Mouse (Mus musculus): Measurements from ENCODE around the gene Rora.

Rora gene

DNA sequence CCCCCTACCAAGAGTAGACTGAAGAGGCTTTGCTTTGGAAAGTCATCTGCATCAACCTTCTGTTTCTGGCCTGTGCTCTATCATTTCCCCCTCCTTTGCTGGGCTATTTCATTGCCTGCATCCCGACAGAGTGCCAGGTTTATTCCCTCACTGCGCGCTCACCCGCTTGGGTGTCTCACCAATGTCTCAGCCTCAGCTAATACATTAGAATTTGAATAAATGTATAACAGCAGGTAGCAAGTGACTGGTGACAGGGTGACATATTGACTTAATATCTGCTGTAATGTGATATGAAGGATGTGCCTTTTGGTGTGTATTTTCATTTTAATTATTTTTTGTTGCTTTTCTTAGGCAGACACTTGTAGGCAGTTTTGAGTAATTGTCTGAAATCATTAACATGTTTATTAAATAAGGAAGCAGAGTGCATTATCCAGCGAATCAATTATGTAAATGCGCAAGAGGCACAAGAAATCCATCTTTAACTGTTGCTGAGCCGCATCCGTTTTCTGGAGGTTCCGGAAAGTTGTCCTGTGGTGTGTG is 83.7 kb downstream of the Rora start:
- in situ Hi-C loops (cut with MboI; ENCODE audit: unreplicated experiment in 2 of 2) = no loop called here

- in situ Hi-C loops (cut with MboI; ENCODE audit: unreplicated experiment in 2 of 2) = no loop called here
These were observed 92.5 kb downstream of the Rora start for GRCm38 (mm10) chr9:68745931-68746646.

DNA sequence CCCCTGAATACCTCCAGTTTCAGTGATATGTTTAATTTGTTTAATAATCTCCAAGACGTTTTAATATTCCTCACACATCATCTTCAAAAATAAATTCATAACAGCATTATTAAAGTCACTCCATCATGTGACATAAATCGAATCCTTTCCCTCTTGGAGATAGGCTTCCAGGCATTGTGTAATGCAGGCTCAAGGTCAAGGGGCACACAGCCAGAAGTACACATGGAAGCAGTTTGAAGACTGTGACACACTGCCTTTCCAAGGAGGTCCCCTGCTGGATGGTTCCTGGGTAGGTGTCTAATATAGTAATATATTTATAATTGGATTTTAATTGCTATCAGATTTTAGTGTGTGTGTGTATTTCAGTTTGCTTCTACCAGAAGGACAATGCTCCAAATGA is 103.4 kb downstream of the Rora start:
- in situ Hi-C loops (cut with MboI; ENCODE audit: unreplicated experiment in 2 of 2) = no loop called here

- in situ Hi-C loops (cut with MboI; ENCODE audit: unreplicated experiment in 2 of 2) = no loop called here
These were observed 105.7 kb downstream of the Rora start for GRCm38 (mm10) chr9:68759324-68759723.

DNA sequence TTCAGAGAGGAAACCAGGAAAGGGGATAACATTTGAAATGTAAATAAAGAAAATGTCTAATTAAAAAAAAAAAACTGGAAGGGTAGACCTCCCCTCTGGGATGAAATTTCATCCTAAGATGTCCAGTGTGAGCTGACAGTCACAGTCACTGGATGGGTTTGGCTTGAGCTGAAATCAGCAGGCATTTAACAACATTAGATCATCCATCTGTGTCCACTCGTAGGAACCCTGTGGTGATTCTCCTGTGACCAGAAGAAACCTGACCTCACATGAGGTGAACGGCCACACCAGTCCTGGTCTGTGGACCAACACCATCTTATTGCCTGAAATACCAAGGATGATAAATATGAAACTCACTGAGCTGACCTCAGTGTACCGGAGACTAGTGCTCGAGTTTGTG is 106.7 kb downstream of the Rora start:
- in situ Hi-C loops (cut with MboI; ENCODE audit: unreplicated experiment in 2 of 2) = no loop called here

DNA sequence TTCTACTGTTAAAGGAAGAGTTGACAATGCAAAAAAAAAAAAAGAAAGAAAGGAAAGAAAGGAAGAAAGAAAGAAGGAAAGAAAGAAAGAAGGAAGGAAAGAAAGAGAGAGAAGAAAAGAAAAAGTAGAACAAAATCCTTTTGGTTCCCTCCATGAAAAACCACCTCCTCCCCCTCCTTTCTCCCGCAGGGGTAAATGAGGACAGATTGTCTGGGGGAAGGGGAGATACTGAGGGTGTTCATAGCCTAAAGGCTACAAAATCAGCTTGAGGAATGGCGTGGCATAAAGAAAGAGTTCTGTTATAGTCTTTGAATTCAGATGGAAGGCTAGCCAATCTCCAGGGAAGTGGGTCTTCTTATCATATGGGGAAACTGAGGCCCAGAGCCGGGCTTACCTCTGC is 107.3 kb downstream of the Rora start:
- in situ Hi-C loops (cut with MboI; ENCODE audit: unreplicated experiment in 2 of 2) = no loop called here

- in situ Hi-C loops (cut with MboI; ENCODE audit: unreplicated experiment in 2 of 2) = no loop called here
These were observed 108.1 kb downstream of the Rora start for GRCm38 (mm10) chr9:68761672-68762071.

- in situ Hi-C loops (cut with MboI; ENCODE audit: unreplicated experiment in 2 of 2) = no loop called here
These were observed 112.0 kb downstream of the Rora start for GRCm38 (mm10) chr9:68765595-68765994.

GRCm38 (mm10) chr9:68769638-68770037 is 116.1 kb downstream of the Rora start:
- in situ Hi-C loops (cut with MboI; ENCODE audit: unreplicated experiment in 2 of 2) = no loop called here

- in situ Hi-C loops (cut with MboI; ENCODE audit: unreplicated experiment in 2 of 2) = no loop called here
These were observed 117.8 kb downstream of the Rora start for GRCm38 (mm10) chr9:68771383-68771782.

DNA sequence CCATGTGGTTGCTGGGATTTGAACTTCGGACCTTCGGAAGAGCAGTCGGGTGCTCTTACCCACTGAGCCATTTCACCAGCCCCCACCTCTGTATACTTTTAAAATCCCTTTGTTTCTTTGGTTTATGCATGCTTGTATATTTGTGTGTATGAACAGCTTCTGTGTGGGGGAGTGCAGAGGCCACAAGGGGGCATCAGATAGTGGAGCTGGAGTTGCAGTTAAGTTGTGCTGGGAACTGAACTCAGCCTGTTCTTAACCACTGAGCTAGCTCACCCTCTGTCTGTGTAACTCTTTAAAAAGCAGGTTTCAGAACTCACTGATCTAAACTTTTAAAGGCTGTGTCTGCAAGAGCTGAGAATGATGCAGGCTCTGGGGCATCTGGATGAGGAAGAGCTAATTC is 120.2 kb downstream of the Rora start:
- in situ Hi-C loops (cut with MboI; ENCODE audit: unreplicated experiment in 2 of 2) = no loop called here

DNA sequence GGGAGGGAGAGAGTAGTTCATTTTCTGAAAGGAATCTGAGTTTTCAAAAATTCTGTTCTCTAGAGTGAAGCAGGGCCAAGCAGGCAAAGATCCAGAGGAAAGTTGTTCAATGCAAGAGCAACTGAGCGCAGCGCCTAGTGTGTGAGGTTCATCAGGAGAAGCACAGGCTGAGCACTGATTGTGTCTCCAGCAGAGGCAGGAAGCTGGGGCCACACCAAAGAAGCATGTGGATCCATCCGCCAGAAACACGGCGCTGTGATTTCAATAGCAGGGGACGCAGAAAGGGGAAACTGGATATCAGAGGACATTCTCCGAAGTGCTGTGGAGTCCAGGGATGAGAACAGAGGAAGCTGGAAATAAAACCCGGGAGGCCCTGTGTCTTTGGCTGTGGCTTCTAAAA is 128.4 kb downstream of the Rora start:
- in situ Hi-C loops (cut with MboI; ENCODE audit: unreplicated experiment in 2 of 2) = no loop called here

DNA sequence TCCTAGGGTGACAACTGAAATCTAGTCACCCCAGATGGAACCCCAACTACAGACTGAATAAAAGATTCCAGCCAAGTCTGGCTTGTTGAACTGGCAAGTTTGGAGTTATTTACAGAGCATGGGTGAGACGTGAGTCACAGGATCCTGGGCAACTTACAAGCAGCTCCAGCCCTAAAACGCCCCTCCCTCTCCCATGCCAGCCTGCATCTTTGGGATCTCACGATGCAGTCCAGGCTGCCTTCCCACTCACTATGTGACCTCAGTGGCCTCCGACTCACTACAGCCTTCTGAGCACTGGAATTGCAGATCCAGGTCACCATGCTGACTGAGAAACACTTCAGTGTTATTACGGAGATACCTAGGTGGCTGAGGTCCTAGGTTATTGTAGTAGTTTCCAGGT is 129.0 kb downstream of the Rora start:
- in situ Hi-C loops (cut with MboI; ENCODE audit: unreplicated experiment in 2 of 2) = no loop called here

GRCm38 (mm10) chr9:68783246-68783645 is 129.7 kb downstream of the Rora start:
- in situ Hi-C loops (cut with MboI; ENCODE audit: unreplicated experiment in 2 of 2) = no loop called here

GRCm38 (mm10) chr9:68786614-68787293 is 133.2 kb downstream of the Rora start:
- in situ Hi-C loops (cut with MboI; ENCODE audit: unreplicated experiment in 2 of 2) = no loop called here

GRCm38 (mm10) chr9:68787665-68788064 is 134.1 kb downstream of the Rora start:
- in situ Hi-C loops (cut with MboI; ENCODE audit: unreplicated experiment in 2 of 2) = no loop called here

- in situ Hi-C loops (cut with MboI; ENCODE audit: unreplicated experiment in 2 of 2) = no loop called here
These were observed 137.3 kb downstream of the Rora start for GRCm38 (mm10) chr9:68790922-68791321.

DNA sequence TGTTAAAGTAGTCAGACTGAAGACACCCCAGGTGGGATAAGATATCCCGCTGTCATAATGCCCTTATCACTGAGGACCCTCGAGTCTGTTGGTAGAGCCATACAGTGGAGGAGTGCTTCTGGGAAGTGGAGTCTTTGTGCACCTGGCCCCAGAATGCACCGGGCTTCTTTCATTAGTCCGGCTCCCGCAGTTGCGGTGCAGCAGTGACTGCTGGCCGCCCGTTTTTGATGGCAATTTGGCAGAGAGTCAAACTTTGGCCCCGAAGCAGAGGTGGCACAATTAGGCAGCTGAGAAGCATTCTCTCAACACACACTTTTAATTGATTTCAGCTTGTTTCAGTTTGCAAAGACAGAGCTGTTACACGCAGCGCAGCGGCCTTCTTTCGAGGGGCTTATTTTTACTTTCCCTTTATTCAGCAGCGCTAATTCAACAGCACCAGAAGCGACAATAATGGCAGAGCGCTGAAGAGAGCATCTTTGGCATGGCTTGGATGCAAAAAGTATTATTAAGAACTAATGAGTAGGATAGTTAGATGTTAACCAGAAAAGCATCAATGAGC is 138.5 kb downstream of the Rora start:
- in situ Hi-C loops (cut with MboI; ENCODE audit: unreplicated experiment in 2 of 2) = no loop called here

- in situ Hi-C loops (cut with MboI; ENCODE audit: unreplicated experiment in 2 of 2) = no loop called here
These were observed 141.7 kb downstream of the Rora start for GRCm38 (mm10) chr9:68795314-68795713.

DNA sequence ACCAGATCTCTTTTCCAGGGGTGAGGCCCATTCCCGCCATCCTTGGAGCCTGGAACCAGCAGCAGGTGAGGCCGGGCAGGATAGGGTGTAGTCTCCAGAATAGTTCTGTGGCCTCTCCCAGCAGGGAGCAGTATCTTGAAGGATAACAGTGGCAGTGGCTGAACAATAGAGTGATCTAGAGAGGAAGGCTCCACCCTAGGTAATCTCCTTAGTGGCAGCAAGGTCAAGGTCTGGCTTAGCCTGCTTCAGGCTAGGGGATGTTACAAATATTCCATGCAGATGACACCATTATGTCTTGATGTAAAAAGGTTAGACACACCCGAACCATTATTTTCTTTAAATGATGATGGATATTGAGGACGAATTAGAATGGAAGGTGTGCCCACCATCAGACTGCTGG is 144.6 kb downstream of the Rora start:
- in situ Hi-C loops (cut with MboI; ENCODE audit: unreplicated experiment in 2 of 2) = no loop called here

DNA sequence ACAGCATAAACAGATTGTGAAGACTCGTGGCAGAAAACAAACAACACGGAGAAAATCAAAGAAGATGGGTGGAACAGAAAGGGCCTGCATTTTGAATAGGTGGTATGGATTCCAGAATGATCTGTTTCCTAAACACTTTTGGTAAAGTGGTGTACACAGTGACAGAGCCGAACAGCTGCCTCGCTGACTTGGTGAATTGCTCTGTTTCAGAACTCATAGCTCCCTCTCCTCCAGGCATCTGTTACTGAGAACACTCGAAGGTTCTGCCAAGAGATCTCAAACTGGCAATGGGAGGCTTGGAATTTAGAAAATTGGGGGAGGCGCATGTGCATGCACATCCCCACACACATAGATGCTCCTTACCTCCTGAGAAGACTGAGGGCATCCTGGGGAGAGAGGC is 145.5 kb downstream of the Rora start:
- in situ Hi-C loops (cut with MboI; ENCODE audit: unreplicated experiment in 2 of 2) = no loop called here

DNA sequence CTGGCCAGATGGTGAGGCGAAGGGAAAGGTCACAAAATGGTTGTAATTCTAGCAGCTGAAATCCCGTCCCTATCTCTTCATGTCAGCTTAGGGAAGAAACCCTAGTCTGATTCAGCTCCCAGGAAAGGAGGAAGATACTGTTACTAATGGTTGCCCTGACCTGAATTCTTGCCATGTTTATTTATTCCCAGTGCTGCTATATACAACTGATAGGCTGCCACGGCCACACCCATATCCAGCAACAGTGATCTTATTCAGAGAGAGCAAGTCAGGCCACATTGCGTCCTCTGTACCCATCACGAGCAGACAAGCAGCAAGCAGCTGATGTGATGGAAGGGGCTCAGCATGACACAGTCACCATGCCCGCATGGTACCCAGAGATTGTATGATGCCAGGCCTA is 150.6 kb downstream of the Rora start:
- in situ Hi-C loops (cut with MboI; ENCODE audit: unreplicated experiment in 2 of 2) = no loop called here

Measured in v-Abl transformed pro-B cells (cell line).